Mouse (Mus musculus) G1E (cell line): ENCODE measurements around the gene Mapkapk2.

Experiments
- CTCF ChIP-seq: IDR thresholded peaks from 2 replicates; pipeline ENCODE4 v1.5.1; 2012; ENCODE audit warnings: low read depth, low read length, inconsistent platforms, mixed read lengths
- GATA1 ChIP-seq: IDR thresholded peaks from 2 replicates; pipeline ENCODE4 v1.6.1; 2012; ENCODE audit warnings: borderline replicate concordance, low read length, inconsistent platforms, mixed read lengths
- TAL1 ChIP-seq: conservative IDR thresholded peaks from 2 replicates; pipeline ENCODE4 v1.6.1; 2012; ENCODE audit warnings: low read depth, low read length, inconsistent platforms, mixed read lengths

- TF ChIP-seq CTCF (no peak), TAL1 (no peak), GATA1 (no peak)
Measured at GRCm38 (mm10) chr1:131019492-131020098, 78.0 kb downstream of the Mapkapk2 start, which contains the start of gene Il10.
